Mouse (Mus musculus) ES-E14 (cell line): ENCODE results near the gene Fam198b. TPM values are rescaled to one million over a fixed set of nuclear protein-coding genes. Genes with fewer than 3 reads are reported as not detected.

Experiments used
- DNase-seq: peaks from one replicate; pipeline ENCODE4 v3.0.0-alpha.2; 2013; ENCODE audit warnings: low read depth, low spot score
- H3K27ac ChIP-seq: 2 replicates; pipeline ENCODE4 v1.5.1; 2012; ENCODE audit warnings: low read depth, mild to moderate bottlenecking, low read length, moderate library complexity, mixed read lengths; ENCODE audit not compliant: poor library complexity, insufficient read depth, severe bottlenecking
- H3K36me3 ChIP-seq: 2 replicates; pipeline ENCODE4 v1.6.1; 2012; ENCODE audit warnings: mild to moderate bottlenecking, low read length, moderate library complexity, mixed read lengths; ENCODE audit not compliant: control insufficient read depth, poor library complexity, insufficient read depth, severe bottlenecking
- H3K4me1 ChIP-seq, 2 experiments: fragments of 150-350 bp in 1 of 2; sonication (generic) in 1 of 2; 2 replicates each; pipeline ENCODE4 v1.6.1; 2012; ENCODE audit warnings: low read length in 2 of 2, mild to moderate bottlenecking in 1 of 2, mixed read lengths in 1 of 2; ENCODE audit not compliant: control insufficient read depth in 2 of 2, insufficient read depth in 2 of 2, poor library complexity in 1 of 2
- H3K4me3 ChIP-seq, 2 experiments: fragments of 150-350 bp in 1 of 2; sonication (generic) in 1 of 2; 2 replicates each; pipeline ENCODE4 v1.5.1; 2012; ENCODE audit warnings: low read length in 2 of 2, low read depth in 1 of 2, mild to moderate bottlenecking in 1 of 2, mixed read lengths in 1 of 2; ENCODE audit not compliant: insufficient read depth in 1 of 2, poor library complexity in 1 of 2, severe bottlenecking in 1 of 2
- H3K9ac ChIP-seq: 2 replicates; pipeline ENCODE4 v1.6.1; 2012; ENCODE audit warnings: low read depth, mild to moderate bottlenecking, low read length, mixed read lengths; ENCODE audit not compliant: poor library complexity, insufficient read depth, severe bottlenecking
- H3K9me3 ChIP-seq: fragments of 150-350 bp; sonication (generic); 2 replicates; pipeline ENCODE4 v1.6.1; 2012; ENCODE audit warnings: low read depth, mild to moderate bottlenecking, low read length; ENCODE audit not compliant: control insufficient read depth, insufficient read depth
- CHD2 ChIP-seq: IDR thresholded peaks from 2 replicates; pipeline ENCODE4 v1.6.1; 2014; ENCODE audit warnings: mild to moderate bottlenecking, low read depth, low read length, inconsistent platforms
- HCFC1 ChIP-seq: IDR thresholded peaks from 2 replicates; pipeline ENCODE4 v1.6.1; 2012; ENCODE audit warnings: low read length, inconsistent platforms, borderline replicate concordance; ENCODE audit not compliant: insufficient read depth
- MAFK ChIP-seq: IDR thresholded peaks from 2 replicates; pipeline ENCODE4 v1.6.1; 2014; ENCODE audit warnings: mild to moderate bottlenecking, low read depth, low read length, inconsistent platforms; ENCODE audit not compliant: insufficient read depth
- ZC3H11A ChIP-seq: IDR thresholded peaks from 2 replicates; pipeline ENCODE4 v1.6.1; 2012; ENCODE audit warnings: low read depth, mild to moderate bottlenecking, inconsistent platforms, low read length, borderline replicate concordance
- ZNF384 ChIP-seq: IDR thresholded peaks from 2 replicates; pipeline ENCODE4 v1.6.1; 2012; ENCODE audit warnings: low read depth, low read length, inconsistent platforms
- in situ Hi-C, 2 experiments: fragments of 600-800 bp; cut with MboI; formaldehyde crosslinking; loops; one replicate each; pipeline ENCODE4 v1.15.1; 2025; ENCODE audit warnings: low sequenced_read_pairs in 2 of 2, inconsistent platforms in 1 of 2; ENCODE audit not compliant: unreplicated experiment in 2 of 2
- total RNA-seq: library from RNA; depleted of rRNA; stranded (reverse); fragments of 300-350 nt; gene quantifications from 2 replicates; pipeline ENCODE4 v1.2.3, GENCODE M21; 2012

Gene Fam198b
- total RNA-seq, 1 experiment = 16.5 TPM

DNA sequence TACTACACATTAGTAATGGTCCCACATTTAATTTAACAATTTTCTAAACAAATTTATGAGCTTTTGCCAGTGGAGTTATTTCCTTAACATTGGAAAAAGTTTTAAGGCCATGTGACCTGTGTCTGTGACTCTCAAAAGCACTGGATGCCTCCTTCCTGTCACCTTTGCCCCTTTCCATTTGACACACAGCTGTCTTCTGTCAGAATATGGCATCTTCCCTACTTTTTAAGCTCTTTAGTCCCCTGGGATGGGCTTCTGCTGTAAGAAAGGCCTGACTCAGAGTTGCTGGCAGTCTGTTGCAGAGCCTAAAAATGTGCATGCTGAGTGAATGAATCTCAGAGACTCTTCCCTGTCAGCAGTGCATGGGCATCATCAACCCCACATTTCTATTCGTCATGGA, 63.4 kb downstream of the Fam198b start:
- no peaks in the 10 kb centered on the region for H3K4me1 ChIP-seq
- H3K9me3 ChIP-seq = no peaks in the 10 kb centered on the region
- H3K4me3 ChIP-seq = no peak overlapping the region
- no peak overlapping the region for H3K9ac ChIP-seq
- TF ChIP-seq CHD2 (no peak), ZNF384 (no peak)
- in situ Hi-C loops = no loop called here
- no peak for DNase-seq
- H3K27ac ChIP-seq = no peak overlapping the region
- no peaks in the 10 kb centered on the region for H3K36me3 ChIP-seq

- H3K36me3 ChIP-seq = no peaks in the 10 kb centered on the region
- H3K4me1 ChIP-seq = no peaks in the 10 kb centered on the region
- TF ChIP-seq ZNF384 (no peak), CHD2 (no peak), HCFC1 (no peak), ZC3H11A (no peak), MAFK (no peak)
- no peak overlapping the region for H3K27ac ChIP-seq
- H3K9me3 ChIP-seq = no peaks in the 10 kb centered on the region
- DNase-seq = no peak
- H3K4me3 ChIP-seq = no peak overlapping the region
- H3K9ac ChIP-seq = no peak overlapping the region
- in situ Hi-C loops = no loop called here
Observed at GRCm38 (mm10) chr3:79948151-79948550, 63.8 kb downstream of the Fam198b start.

GRCm38 (mm10) chr3:79953164-79953759, 68.9 kb downstream of the Fam198b start:
- TF ChIP-seq CHD2 (no peak), HCFC1 (no peak), MAFK (no peak), ZNF384 (no peak), ZC3H11A (no peak)
- H3K36me3 ChIP-seq = no peaks in the 10 kb centered on the region
- H3K9ac ChIP-seq = no peak overlapping the region
- in situ Hi-C loops = no loop called here
- DNase-seq = no peak
- H3K4me3 ChIP-seq = no peak overlapping the region
- H3K9me3 ChIP-seq = no peaks in the 10 kb centered on the region
- no peaks in the 10 kb centered on the region for H3K4me1 ChIP-seq
- H3K27ac ChIP-seq = no peak overlapping the region

- in situ Hi-C loops = no loop called here
- Histone ChIP-seq H3K4me1 (no peaks in the 10 kb centered on the region), H3K9ac (no peak overlapping the region), H3K36me3 (no peaks in the 10 kb centered on the region), H3K9me3 (no peaks in the 10 kb centered on the region), H3K4me3 (no peak overlapping the region), H3K27ac (no peak overlapping the region)
- no peak for DNase-seq
- TF ChIP-seq ZC3H11A (no peak), MAFK (no peak), HCFC1 (no peak), CHD2 (no peak), ZNF384 (no peak)
Observed at GRCm38 (mm10) chr3:79955262-79955661, 70.9 kb downstream of the Fam198b start.

- Histone ChIP-seq H3K9me3 (no peaks in the 10 kb centered on the region), H3K4me1 (no peaks in the 10 kb centered on the region), H3K27ac (no peak overlapping the region), H3K4me3 (no peak overlapping the region), H3K36me3 (no peaks in the 10 kb centered on the region), H3K9ac (no peak overlapping the region)
- in situ Hi-C loops = no loop called here
- no peak for DNase-seq
- TF ChIP-seq HCFC1 (no peak), ZC3H11A (no peak), MAFK (no peak), CHD2 (no peak), ZNF384 (no peak)
Observed at GRCm38 (mm10) chr3:79956792-79957191, 72.5 kb downstream of the Fam198b start.
